Mouse (Mus musculus): ENCODE results near the gene Gm9964. TPM values are rescaled to one million over a fixed set of nuclear protein-coding genes. Genes with fewer than 3 reads are reported as not detected.
A peak's percentile ranks its signal among the peaks of the same experiment; 100 is the strongest.

Gene Gm9964
- polyA plus RNA-seq, 1 experiment from 2014 or later: not detected

DNA sequence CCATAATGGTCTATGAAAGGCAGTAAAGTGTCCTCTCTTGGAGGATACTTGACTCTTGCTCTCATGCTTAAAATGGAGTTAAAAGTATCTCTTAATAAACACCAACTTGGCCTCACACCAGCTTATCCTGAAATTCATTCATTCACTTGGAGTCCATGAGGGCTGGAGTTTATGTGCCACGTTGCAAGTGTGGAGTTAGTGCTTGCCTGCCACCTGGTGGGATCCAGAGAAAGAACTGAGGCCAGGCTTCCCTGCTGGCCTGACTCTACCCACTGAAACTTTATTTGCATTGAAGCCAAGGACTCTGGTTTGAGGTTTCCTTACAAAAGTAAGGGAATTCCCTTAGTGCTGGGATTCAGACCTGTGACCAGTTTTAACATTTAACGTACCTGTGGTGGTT lies 6.2 kb downstream of the Gm9964 start:
- peaks cover 50% of the 10 kb centered on the region for H3K4me1 ChIP-seq (ENCODE audit: control insufficient read depth, insufficient read depth, low read length)
- H3K27me3 ChIP-seq (replicated peaks; ENCODE audit: control insufficient read depth, insufficient read depth, low read length): no peaks in the 10 kb centered on the region
- no peak overlapping the region for H3K4me3 ChIP-seq (ENCODE audit: low read length)
- no peaks in the 10 kb centered on the region for H3K9me3 ChIP-seq (ENCODE audit: control insufficient read depth, low read length)
- no peak overlapping the region for H3K27ac ChIP-seq (ENCODE audit: low read length)
- no peak for ATAC-seq
- 48% methylated on average over 2 of the region's 2 CpGs for WGBS
- no peak overlapping the region for H3K9ac ChIP-seq (ENCODE audit: low read depth, low read length)
- H3K4me2 ChIP-seq (ENCODE audit: low read depth, low read length): no peak overlapping the region
- H3K36me3 ChIP-seq (ENCODE audit: control insufficient read depth, insufficient read depth, low read length): no peaks in the 10 kb centered on the region

DNA sequence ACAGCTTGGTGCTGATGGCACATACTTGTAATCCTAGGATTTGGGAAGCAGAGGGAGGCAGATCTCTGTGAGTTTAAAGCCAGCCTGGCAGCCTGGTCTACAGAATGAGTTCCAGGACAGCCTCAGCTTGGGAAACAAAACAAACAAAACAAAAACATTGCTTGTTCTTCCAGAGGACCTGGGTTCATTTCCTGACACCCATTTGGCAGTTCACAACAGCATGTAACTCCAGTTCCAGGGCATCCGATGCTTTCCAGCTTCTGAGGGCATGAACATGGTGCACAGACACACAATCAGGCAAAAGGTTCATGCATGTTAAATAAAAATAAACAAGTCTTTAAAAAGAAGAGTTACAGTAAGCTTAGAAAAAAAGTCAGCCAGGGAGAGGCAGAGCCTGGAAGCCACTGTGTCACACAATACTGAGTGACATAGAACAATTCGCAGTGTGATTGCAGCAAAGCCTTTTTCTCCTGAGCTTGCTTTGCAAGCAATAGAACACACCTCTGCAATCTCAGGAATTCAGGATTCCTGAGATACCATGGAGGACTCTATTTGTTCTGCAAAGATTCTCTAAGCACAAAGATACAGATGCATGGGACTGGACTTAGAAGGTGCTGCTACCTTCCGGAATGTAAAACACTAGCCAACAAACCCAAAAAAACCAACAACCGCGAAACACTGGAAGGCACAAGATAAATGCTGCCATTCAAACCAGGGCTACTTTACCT lies 7.6 kb downstream of the Gm9964 start:
- Histone ChIP-seq H3K4me2 (ENCODE audit: low read depth, low read length) (no peak overlapping the region), H3K9ac (ENCODE audit: low read depth, low read length) (no peak overlapping the region), H3K9me3 (ENCODE audit: control insufficient read depth, low read length) (no peaks in the 10 kb centered on the region), H3K4me1 (ENCODE audit: control insufficient read depth, insufficient read depth, low read length) (peaks cover 48% of the 10 kb centered on the region), H3K27ac (ENCODE audit: low read length) (no peak overlapping the region), H3K27me3 (replicated peaks; ENCODE audit: control insufficient read depth, insufficient read depth, low read length) (no peaks in the 10 kb centered on the region), H3K4me3 (ENCODE audit: low read length) (no peak overlapping the region), H3K36me3 (ENCODE audit: control insufficient read depth, insufficient read depth, low read length) (no peaks in the 10 kb centered on the region)
- 71% methylated on average over 5 of the region's 5 CpGs for WGBS
- ATAC-seq: no peak

DNA sequence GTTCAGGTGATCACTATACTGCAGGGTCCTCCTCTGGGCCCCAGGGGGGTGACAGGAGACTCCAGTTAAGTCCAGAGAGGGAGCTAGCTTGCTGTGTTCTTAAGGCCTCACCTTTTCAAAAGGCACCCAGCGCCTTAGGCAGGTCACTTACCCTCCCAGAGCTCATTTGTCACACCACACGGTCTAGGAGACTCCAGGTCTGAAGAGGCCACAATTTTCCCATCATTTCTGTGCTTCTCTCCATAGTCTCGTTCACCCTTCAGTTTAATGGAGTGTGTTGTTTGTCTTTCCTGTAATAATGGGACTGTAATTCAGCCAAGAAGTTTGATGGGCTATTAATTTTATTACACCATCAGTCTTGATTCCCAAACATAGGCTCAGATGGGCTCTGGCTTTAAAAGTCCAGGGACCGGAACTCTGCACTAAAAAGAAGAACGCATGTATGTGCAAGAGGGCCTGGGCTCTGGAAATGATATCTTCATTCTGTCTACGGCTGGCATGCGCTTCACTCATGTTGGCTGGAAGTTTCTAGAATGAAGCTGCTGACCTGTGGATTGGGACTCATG lies 8.3 kb downstream of the Gm9964 start:
- no peak for ATAC-seq

DNA sequence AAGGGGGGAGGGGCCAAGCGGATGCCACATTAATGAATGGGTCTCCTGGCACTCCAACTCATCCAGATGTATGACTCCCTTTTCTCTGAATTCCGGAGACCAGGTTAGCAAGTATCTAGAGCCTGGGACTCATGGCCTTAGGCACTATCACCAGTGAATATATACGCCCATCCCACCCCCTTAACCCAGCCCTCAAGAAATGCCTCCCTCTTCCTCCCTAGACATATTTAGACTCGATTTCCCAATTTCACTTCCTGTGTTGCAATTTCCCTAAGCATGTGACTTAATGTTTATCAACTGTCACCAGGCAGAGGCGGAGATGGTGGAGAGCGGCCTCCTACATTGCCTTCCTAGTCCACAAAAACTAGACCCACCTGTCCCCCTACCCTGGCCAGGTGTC lies 9.3 kb downstream of the Gm9964 start:
- Histone ChIP-seq H3K4me3 (ENCODE audit: low read length) (no peak overlapping the region), H3K36me3 (ENCODE audit: control insufficient read depth, insufficient read depth, low read length) (no peaks in the 10 kb centered on the region), H3K9ac (ENCODE audit: low read depth, low read length) (no peak overlapping the region), H3K9me3 (ENCODE audit: control insufficient read depth, low read length) (no peaks in the 10 kb centered on the region), H3K27ac (ENCODE audit: low read length) (no peak overlapping the region), H3K27me3 (replicated peaks; ENCODE audit: control insufficient read depth, insufficient read depth, low read length) (no peaks in the 10 kb centered on the region), H3K4me2 (ENCODE audit: low read depth, low read length) (no peak overlapping the region), H3K4me1 (ENCODE audit: control insufficient read depth, insufficient read depth, low read length) (peaks cover 37% of the 10 kb centered on the region)
- ATAC-seq: no peak
- 58% methylated on average over 6 of the region's 6 CpGs for WGBS

More for the DNA sequence above, 8.3 kb downstream of the Gm9964 start:
- H3K4me2 ChIP-seq (ENCODE audit: low read depth, low read length): no peak overlapping the region
- H3K9ac ChIP-seq (ENCODE audit: low read depth, low read length): 0 out of 2 replicates have a peak overlapping the region, but pooled peaks have one; percentile 27
- WGBS: 53% methylated on average over 7 of the region's 7 CpGs
- H3K27ac ChIP-seq (ENCODE audit: low read length): peak overlapping the region; percentile 4
- H3K27me3 ChIP-seq (replicated peaks; ENCODE audit: control insufficient read depth, insufficient read depth, low read length): no peaks in the 10 kb centered on the region
- no peak overlapping the region for H3K4me3 ChIP-seq (ENCODE audit: low read length)
- peaks cover 43% of the 10 kb centered on the region for H3K4me1 ChIP-seq (ENCODE audit: control insufficient read depth, insufficient read depth, low read length)
- no peaks in the 10 kb centered on the region for H3K36me3 ChIP-seq (ENCODE audit: control insufficient read depth, insufficient read depth, low read length)
- no peaks in the 10 kb centered on the region for H3K9me3 ChIP-seq (ENCODE audit: control insufficient read depth, low read length)

DNA sequence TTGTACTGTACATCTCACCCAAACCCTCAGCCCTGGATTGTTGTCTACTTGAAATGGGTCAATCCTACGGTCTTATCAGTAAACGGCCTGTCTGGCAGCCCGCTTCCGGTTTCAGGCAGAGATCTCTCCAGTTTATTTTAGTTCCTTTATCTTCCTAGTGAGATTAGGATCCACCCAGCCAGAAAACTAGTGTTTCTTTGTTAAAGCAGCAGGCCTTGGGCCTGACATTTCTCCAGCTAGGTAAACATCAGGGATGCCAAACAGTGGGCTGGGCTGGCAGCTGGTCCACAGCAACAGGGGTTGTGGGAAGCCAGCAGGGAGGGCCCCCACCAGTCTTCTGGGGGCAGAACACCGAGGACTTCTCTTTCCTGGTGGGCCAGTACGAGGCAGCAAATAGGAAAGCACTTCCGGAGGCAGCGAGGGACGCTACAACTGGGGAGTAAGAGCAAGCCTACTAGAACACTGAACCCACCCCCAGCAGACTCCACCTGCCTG lies 10.4 kb downstream of the Gm9964 start:
- 55% methylated on average over 9 of the region's 9 CpGs for WGBS
- Histone ChIP-seq H3K9me3 (ENCODE audit: control insufficient read depth, low read length) (no peaks in the 10 kb centered on the region), H3K9ac (ENCODE audit: low read depth, low read length) (no peak overlapping the region), H3K36me3 (ENCODE audit: control insufficient read depth, insufficient read depth, low read length) (no peaks in the 10 kb centered on the region), H3K27ac (ENCODE audit: low read length) (peak overlapping the region; percentile 47; the same call in 1 of the 2 replicates), H3K4me1 (ENCODE audit: control insufficient read depth, insufficient read depth, low read length) (peaks cover 31% of the 10 kb centered on the region), H3K4me3 (ENCODE audit: low read length) (no peak overlapping the region), H3K27me3 (replicated peaks; ENCODE audit: control insufficient read depth, insufficient read depth, low read length) (no peaks in the 10 kb centered on the region), H3K4me2 (ENCODE audit: low read depth, low read length) (no peak overlapping the region)
- no peak for ATAC-seq

DNA sequence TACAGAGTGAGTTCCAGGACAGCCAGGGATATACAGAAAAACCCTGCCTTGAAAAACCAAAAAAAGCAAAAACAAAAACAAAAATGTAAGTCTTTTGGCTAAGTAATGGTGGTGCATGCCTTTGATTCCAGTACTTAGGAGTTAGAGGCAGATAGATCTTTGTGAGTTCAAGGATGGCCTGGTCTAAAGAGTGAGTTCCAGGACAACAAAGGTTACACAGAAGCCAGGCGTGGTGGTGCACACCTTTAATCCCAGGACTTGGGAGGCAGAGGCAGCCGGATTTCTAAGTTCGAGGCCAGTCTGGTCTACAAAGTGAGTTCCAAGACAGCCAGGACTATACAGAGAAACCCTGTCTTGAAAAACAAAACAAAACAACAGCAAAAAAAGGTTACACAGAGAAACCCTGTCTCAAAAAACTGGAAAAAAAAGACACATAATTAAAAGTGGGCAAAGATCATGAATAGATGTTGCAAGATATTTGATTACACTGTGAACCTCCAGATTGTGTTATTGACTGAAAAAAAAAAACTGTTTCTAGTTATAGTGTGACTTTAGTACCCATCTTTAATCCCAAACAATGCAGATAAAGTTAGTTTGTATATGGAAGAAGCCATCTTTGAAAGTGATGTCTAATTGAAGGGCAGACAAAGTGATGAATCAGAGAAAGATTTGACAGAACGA lies 13.2 kb downstream of the Gm9964 start:
- ATAC-seq: no peak
- H3K4me2 ChIP-seq (ENCODE audit: low read depth, low read length): no peak overlapping the region
- WGBS: 92% methylated on average over 4 of the region's 4 CpGs

DNA sequence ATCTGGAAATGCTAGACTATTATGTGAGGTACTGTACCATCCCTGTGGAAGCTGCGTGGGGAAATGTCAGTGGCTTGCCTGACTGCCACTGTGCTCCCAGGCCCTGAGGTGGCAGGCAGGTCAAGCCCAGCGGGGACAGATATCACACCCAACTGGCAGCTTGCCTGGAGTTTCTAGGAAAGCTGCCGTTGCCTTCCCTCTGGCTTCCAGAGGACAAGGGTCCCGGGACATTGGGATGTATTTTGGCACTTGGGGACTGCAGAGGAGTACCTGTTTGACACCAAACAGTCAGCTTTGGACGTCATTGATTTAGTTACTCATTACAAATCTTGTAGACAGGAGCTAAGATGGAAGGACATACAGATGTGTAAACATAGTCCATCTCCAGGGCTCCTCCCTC lies 15.3 kb downstream of the Gm9964 start:
- WGBS: 44% methylated on average over 5 of the region's 5 CpGs
- 0 out of 2 replicates have a peak overlapping the region, but pooled peaks have one; percentile 27 for H3K27ac ChIP-seq (ENCODE audit: low read length)
- no peaks in the 10 kb centered on the region for H3K36me3 ChIP-seq (ENCODE audit: control insufficient read depth, insufficient read depth, low read length)

More for the DNA sequence above, 13.2 kb downstream of the Gm9964 start:
- Histone ChIP-seq H3K9me3 (ENCODE audit: control insufficient read depth, low read length) (no peaks in the 10 kb centered on the region), H3K4me1 (ENCODE audit: control insufficient read depth, insufficient read depth, low read length) (peaks cover 27% of the 10 kb centered on the region), H3K27me3 (replicated peaks; ENCODE audit: control insufficient read depth, insufficient read depth, low read length) (no peaks in the 10 kb centered on the region), H3K9ac (ENCODE audit: low read depth, low read length) (no peak overlapping the region), H3K36me3 (ENCODE audit: control insufficient read depth, insufficient read depth, low read length) (no peaks in the 10 kb centered on the region), H3K4me3 (ENCODE audit: low read length) (no peak overlapping the region), H3K27ac (ENCODE audit: low read length) (no peak overlapping the region)

DNA sequence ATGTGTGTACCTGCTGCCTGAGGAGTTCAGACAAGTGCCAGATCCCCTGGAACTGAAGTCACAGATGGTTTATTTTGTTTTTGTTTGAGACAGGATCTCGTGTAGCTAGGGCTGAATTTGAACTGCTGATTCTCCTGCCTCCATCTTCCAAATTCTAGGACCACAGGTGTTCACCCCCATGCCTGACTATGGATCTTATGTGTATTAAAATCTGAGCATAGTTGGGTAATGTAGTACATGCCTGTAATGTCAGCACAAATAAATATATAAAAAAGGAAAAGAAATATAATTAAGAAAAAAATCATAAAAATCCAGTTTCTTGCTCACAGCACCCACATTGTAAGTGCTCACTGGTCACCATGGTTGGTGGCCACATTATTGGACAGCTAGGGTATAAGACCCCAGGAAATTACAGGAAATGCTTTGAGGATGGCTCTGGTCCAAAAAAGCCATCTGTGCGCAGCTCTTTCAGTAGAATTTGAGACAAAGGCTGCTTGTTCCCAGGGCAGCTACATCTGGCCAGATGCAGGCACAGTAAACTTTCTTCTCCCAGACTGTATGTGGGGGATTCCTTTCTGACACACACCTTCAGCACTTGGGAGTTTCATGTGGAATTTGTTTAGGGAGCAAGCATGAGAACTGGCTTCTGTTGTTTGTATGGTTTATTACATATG lies 16.8 kb downstream of the Gm9964 start:
- 39% methylated on average over 2 of the region's 2 CpGs for WGBS
- no peaks in the 10 kb centered on the region for H3K9me3 ChIP-seq (ENCODE audit: control insufficient read depth, low read length)
- H3K9ac ChIP-seq (ENCODE audit: low read depth, low read length): no peak overlapping the region
- H3K27ac ChIP-seq (ENCODE audit: low read length): peak overlapping the region; percentile 57
- peak; percentile 60 for ATAC-seq
- peaks cover 10% of the 10 kb centered on the region; the same call in 1 of the 2 replicates for H3K4me1 ChIP-seq (ENCODE audit: control insufficient read depth, insufficient read depth, low read length)
- no peaks in the 10 kb centered on the region for H3K36me3 ChIP-seq (ENCODE audit: control insufficient read depth, insufficient read depth, low read length)
- H3K4me2 ChIP-seq (ENCODE audit: low read depth, low read length): no peak overlapping the region
- no peaks in the 10 kb centered on the region for H3K27me3 ChIP-seq (replicated peaks; ENCODE audit: control insufficient read depth, insufficient read depth, low read length)
- H3K4me3 ChIP-seq (ENCODE audit: low read length): no peak overlapping the region

More for the DNA sequence above, 15.3 kb downstream of the Gm9964 start:
- no peak overlapping the region for H3K9ac ChIP-seq (ENCODE audit: low read depth, low read length)
- no peaks in the 10 kb centered on the region for H3K9me3 ChIP-seq (ENCODE audit: control insufficient read depth, low read length)
- no peaks in the 10 kb centered on the region for H3K27me3 ChIP-seq (replicated peaks; ENCODE audit: control insufficient read depth, insufficient read depth, low read length)
- H3K4me2 ChIP-seq (ENCODE audit: low read depth, low read length): no peak overlapping the region
- peaks cover 11% of the 10 kb centered on the region; the same call in 1 of the 2 replicates for H3K4me1 ChIP-seq (ENCODE audit: control insufficient read depth, insufficient read depth, low read length)
- H3K4me3 ChIP-seq (ENCODE audit: low read length): no peak overlapping the region
- no peak for ATAC-seq

DNA sequence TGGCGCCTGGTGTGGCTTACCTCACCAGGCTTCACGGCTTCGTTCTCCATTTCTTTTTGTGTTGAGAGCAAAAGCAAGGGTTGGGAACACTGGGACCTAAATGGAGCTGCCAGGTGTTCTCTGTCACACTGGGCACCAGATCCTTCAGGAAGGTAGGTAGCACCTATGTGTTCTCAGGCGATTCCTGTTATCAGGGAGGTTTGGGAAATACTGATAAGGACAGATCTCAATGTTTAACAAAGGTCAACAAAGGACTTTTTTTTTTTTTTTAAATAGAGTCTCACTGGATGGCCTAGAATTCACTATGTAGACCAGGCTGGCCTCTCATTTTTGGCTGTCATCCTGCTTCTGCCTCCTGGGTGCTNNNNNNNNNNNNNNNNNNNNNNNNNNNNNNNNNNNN lies 22.9 kb downstream of the Gm9964 start:
- Histone ChIP-seq H3K27me3 (replicated peaks; ENCODE audit: control insufficient read depth, insufficient read depth, low read length) (no peaks in the 10 kb centered on the region), H3K4me2 (ENCODE audit: low read depth, low read length) (0 out of 2 replicates have a peak overlapping the region, but pooled peaks have one; percentile 9), H3K36me3 (ENCODE audit: control insufficient read depth, insufficient read depth, low read length) (no peaks in the 10 kb centered on the region), H3K4me3 (ENCODE audit: low read length) (no peak overlapping the region), H3K4me1 (ENCODE audit: control insufficient read depth, insufficient read depth, low read length) (peaks cover 5% of the 10 kb centered on the region), H3K27ac (ENCODE audit: low read length) (peak overlapping the region; percentile 51; the same call in 1 of the 2 replicates), H3K9ac (ENCODE audit: low read depth, low read length) (no peak overlapping the region), H3K9me3 (ENCODE audit: control insufficient read depth, low read length) (no peaks in the 10 kb centered on the region)
- WGBS: 55% methylated on average over 4 of the region's 4 CpGs
- ATAC-seq: peak; percentile 76
